ENCODE assay signal across 14 mouse cellular contexts in the genomic region with DNA sequence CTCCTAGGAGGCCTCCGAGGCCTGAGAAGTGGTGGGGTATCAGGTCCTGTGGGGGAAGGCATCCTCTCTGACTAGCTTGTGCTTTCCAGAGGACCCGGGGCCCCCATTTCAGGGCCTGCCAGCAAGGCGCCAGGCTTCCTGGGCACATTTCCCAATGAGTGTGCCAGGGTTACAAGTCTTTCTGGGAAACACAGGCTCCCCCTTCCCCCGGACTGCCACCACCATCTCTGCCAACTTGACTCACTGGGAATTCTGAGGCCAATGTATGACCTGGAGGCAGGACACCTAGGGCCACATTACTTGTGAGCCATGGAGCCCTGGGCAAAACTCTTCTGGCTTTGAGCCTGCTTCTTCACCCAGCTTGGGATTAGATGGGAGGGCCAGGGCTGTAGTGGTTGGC. TPM values are rescaled to one million over a fixed set of nuclear protein-coding genes. Genes with fewer than 3 reads are reported as not detected.
DNase-seq lines count a peak whose midpoint lies in the region; ATAC-seq and TF ChIP-seq lines count a peak whose summit lies in the region.
"Had no signal": no experiment of that assay in that cellular context is flagged by ENCODE, and none has a peak within 500 bp of the region (broad histone marks: within the 10 kb centered on the region; RNA-seq: fewer than 3 reads in every experiment).

No protein-coding gene starts in this region.

- H3K36me3 ChIP-seq in intestine, embryonic 15.5 days, result peaks cover 9% of the 10 kb centered on the region
- H3K36me3 ChIP-seq in intestine, postnatal 0 days (ENCODE audit: control insufficient read depth, insufficient read depth), result peaks cover 5% of the 10 kb centered on the region; the same call in 1 of the 2 replicates
- no peaks in the 10 kb centered on the region for H3K36me3 ChIP-seq in stomach, embryonic 16.5 days (ENCODE audit: control insufficient read depth, insufficient read depth, low read length)
- H3K36me3 ChIP-seq: liver, embryonic 12.5 days had no signal

- H3K9me3 ChIP-seq in intestine, embryonic 15.5 days, result no peaks in the 10 kb centered on the region
- H3K9me3 ChIP-seq in intestine, postnatal 0 days (ENCODE audit: control insufficient read depth), result no peaks in the 10 kb centered on the region
- no peaks in the 10 kb centered on the region for H3K9me3 ChIP-seq in stomach, embryonic 16.5 days (replicated peaks; ENCODE audit: control insufficient read depth, low read length)
- H3K9me3 ChIP-seq: liver, embryonic 12.5 days; midbrain, embryonic 10.5 days; stomach, embryonic 15.5 days had no signal

- H3K27me3 ChIP-seq in intestine, embryonic 15.5 days (replicated peaks), result no peaks in the 10 kb centered on the region
- no peaks in the 10 kb centered on the region for H3K27me3 ChIP-seq in intestine, postnatal 0 days (replicated peaks; ENCODE audit: control insufficient read depth, insufficient read depth, low read length)
- H3K27me3 ChIP-seq in stomach, embryonic 16.5 days (ENCODE audit: control insufficient read depth, insufficient read depth, low read length), result no peaks in the 10 kb centered on the region
- H3K27me3 ChIP-seq: stomach, embryonic 15.5 days had no signal

- H3K27ac ChIP-seq in intestine, embryonic 15.5 days, result no peak overlapping the region
- H3K27ac ChIP-seq in intestine, postnatal 0 days (ENCODE audit: low read depth, low read length), result no peak overlapping the region
- H3K27ac ChIP-seq in stomach, embryonic 16.5 days (ENCODE audit: low read length), result no peak overlapping the region
- H3K27ac ChIP-seq: liver, embryonic 12.5 days; midbrain, embryonic 10.5 days had no signal

- no peak overlapping the region for H3K9ac ChIP-seq in intestine, embryonic 15.5 days
- H3K9ac ChIP-seq in intestine, postnatal 0 days (ENCODE audit: low read depth, low read length), result no peak overlapping the region; the same call in 1 of the 2 replicates
- peak overlapping the region; percentile 55; the same call in 1 of the 2 replicates for H3K9ac ChIP-seq in stomach, embryonic 16.5 days (ENCODE audit: low read length)
- H3K9ac ChIP-seq: liver, embryonic 12.5 days; stomach, embryonic 15.5 days had no signal

- ATAC-seq in intestine, embryonic 15.5 days, result no peak
- no peak for ATAC-seq in intestine, postnatal 0 days
- no peak for ATAC-seq in stomach, embryonic 16.5 days (ENCODE audit: insufficient read depth, low FRiP score)
- ATAC-seq: liver, embryonic 12.5 days had no signal

- TF ChIP-seq CTCF in intestine, postnatal 0 days (IDR thresholded peaks at IDR 0.05; ENCODE audit: low read depth), result no peak

- peak; percentile 67 for DNase-seq in adrenal gland, adult 2 months
- DNase-seq in adrenal gland, adult 8-10 months, result no peak
- peak; percentile 28 for DNase-seq in ovary, postnatal 36 days (ENCODE audit: low spot score)
- no peak for DNase-seq in ovary, postnatal 14 days (ENCODE audit: low spot score)
- no peak for DNase-seq in retina, embryonic 14.5 days (ENCODE audit: low spot score)
- DNase-seq: gastrocnemius, postnatal 10 days; kidney, postnatal 14 days had no signal

- WGBS in intestine, embryonic 15.5 days, result 87% methylated on average over 4 of the region's 4 CpGs
- 79% methylated on average over 4 of the region's 4 CpGs for WGBS in intestine, postnatal 0 days
- WGBS in stomach, embryonic 16.5 days, result 80% methylated on average over 4 of the region's 4 CpGs

- no peak overlapping the region for H3K4me3 ChIP-seq in intestine, embryonic 15.5 days (replicated peaks)
- no peak overlapping the region for H3K4me3 ChIP-seq in intestine, postnatal 0 days (ENCODE audit: low read depth, low read length)
- no peak overlapping the region for H3K4me3 ChIP-seq in stomach, embryonic 16.5 days (replicated peaks; ENCODE audit: low read length)
- H3K4me3 ChIP-seq: liver, embryonic 12.5 days; midbrain, embryonic 10.5 days; stomach, embryonic 15.5 days had no signal

- 0 out of 2 replicates have a peak overlapping the region, but pooled peaks have one; percentile 2 for H3K4me2 ChIP-seq in intestine, embryonic 15.5 days (replicated peaks)
- no peak overlapping the region for H3K4me2 ChIP-seq in intestine, postnatal 0 days (replicated peaks; ENCODE audit: low read depth)
- H3K4me2 ChIP-seq in stomach, embryonic 16.5 days (ENCODE audit: low read depth, low read length), result no peak overlapping the region
- H3K4me2 ChIP-seq: liver, embryonic 12.5 days; stomach, embryonic 15.5 days had no signal

- H3K4me1 ChIP-seq in intestine, embryonic 15.5 days (replicated peaks), result peaks cover 90% of the 10 kb centered on the region
- peaks cover 11% of the 10 kb centered on the region; the same call in 1 of the 2 replicates for H3K4me1 ChIP-seq in intestine, postnatal 0 days (replicated peaks; ENCODE audit: control insufficient read depth, insufficient read depth, low read length)
- H3K4me1 ChIP-seq in stomach, embryonic 16.5 days (ENCODE audit: control insufficient read depth, insufficient read depth, low read length), result peaks cover 87% of the 10 kb centered on the region

RNA-seq across cellular contexts. Expression of gene Arhgef17, which starts 9.0 kb away (rescaled TPM):
- 10 to 100 TPM; 76.4 to 81.7 TPM for total RNA-seq in adrenal gland, adult 2 months (2021)
- polyA plus RNA-seq in adrenal gland, adult 2 months (2012; rRNA removed), result 99.6 and 118 TPM in 2 replicates
- 100 to 1,000 TPM in 3 of 4 experiments, 10 to 100 TPM in 1; 95.8 to 118 (median 108) TPM for total RNA-seq in adrenal gland, adult 8-10 months (2022)
- 5.0 and 6.0 TPM in 2 replicates for polyA plus RNA-seq in intestine, embryonic 15.5 days (2015; fragmentation: Nextera tagmentation; extraction: Ambion mirVana)
- 2.0 and 2.5 TPM in 2 replicates for polyA plus RNA-seq in intestine, postnatal 0 days (2015; fragmentation: Nextera tagmentation; extraction: Ambion mirVana)
- 7.3 and 7.4 TPM in 2 replicates for polyA plus RNA-seq in stomach, embryonic 16.5 days (2015; fragmentation: Nextera tagmentation; extraction: Ambion mirVana)

RNA-seq across cellular contexts. Expression of gene P2ry6, which starts 51.5 kb away (rescaled TPM):
- 10 to 100 TPM in 1 of 2 experiments, 1 to 10 TPM in 1; 5.3 to 12.6 TPM for total RNA-seq in adrenal gland, adult 2 months (2021)
- polyA plus RNA-seq in adrenal gland, adult 2 months (2012; rRNA removed), result 32.3 and 34.3 TPM in 2 replicates
- total RNA-seq in adrenal gland, adult 8-10 months (2022), result 1 to 10 TPM; 5.4 to 9.5 (median 6.5) TPM
- 8.4 and 10.4 TPM in 2 replicates for polyA plus RNA-seq in intestine, embryonic 15.5 days (2015; fragmentation: Nextera tagmentation; extraction: Ambion mirVana)
- 5.7 and 7.0 TPM in 2 replicates for polyA plus RNA-seq in intestine, postnatal 0 days (2015; fragmentation: Nextera tagmentation; extraction: Ambion mirVana)
- 7.9 and 8.6 TPM in 2 replicates for polyA plus RNA-seq in stomach, embryonic 16.5 days (2015; fragmentation: Nextera tagmentation; extraction: Ambion mirVana)
- total RNA-seq: MEL had no signal

RNA-seq across cellular contexts. Expression of gene Relt, which starts 59.7 kb away (rescaled TPM):
- 1 to 10 TPM; 1.3 to 2.5 TPM for total RNA-seq in adrenal gland, adult 2 months (2021)
- polyA plus RNA-seq in adrenal gland, adult 2 months (2012; rRNA removed), result 4.5 and 4.6 TPM in 2 replicates
- 1 to 10 TPM; 1.2 to 1.8 (median 1.5) TPM for total RNA-seq in adrenal gland, adult 8-10 months (2022)
- polyA plus RNA-seq in intestine, embryonic 15.5 days (2015; fragmentation: Nextera tagmentation; extraction: Ambion mirVana), result 2.6 and 3.5 TPM in 2 replicates
- polyA plus RNA-seq in intestine, postnatal 0 days (2015; fragmentation: Nextera tagmentation; extraction: Ambion mirVana), result 0.78 and 1.0 TPM in 2 replicates
- 3.3 and 4.0 TPM in 2 replicates for polyA plus RNA-seq in stomach, embryonic 16.5 days (2015; fragmentation: Nextera tagmentation; extraction: Ambion mirVana)

Comparison
In these comparisons a context has a peak if more than half of its experiments do, and no peak if none do; other contexts are left out.
1. DNase-seq: peak in adrenal gland, adult 2 months (single experiment) and ovary, postnatal 36 days (single experiment); none in adrenal gland, adult 8-10 months (single experiment), ovary, postnatal 14 days (single experiment) and retina, embryonic 14.5 days (single experiment).
2. RNA of gene Arhgef17, which starts 9.0 kb away (polyA plus RNA-seq): 99.6 to 118 TPM in adrenal gland, adult 2 months; 7.3 to 7.4 TPM in stomach, embryonic 16.5 days, 5.0 to 6.0 TPM in intestine, embryonic 15.5 days and 2.0 to 2.5 TPM in intestine, postnatal 0 days; every median in the first group is over 10 times any median in the second.